In the genomic region with DNA sequence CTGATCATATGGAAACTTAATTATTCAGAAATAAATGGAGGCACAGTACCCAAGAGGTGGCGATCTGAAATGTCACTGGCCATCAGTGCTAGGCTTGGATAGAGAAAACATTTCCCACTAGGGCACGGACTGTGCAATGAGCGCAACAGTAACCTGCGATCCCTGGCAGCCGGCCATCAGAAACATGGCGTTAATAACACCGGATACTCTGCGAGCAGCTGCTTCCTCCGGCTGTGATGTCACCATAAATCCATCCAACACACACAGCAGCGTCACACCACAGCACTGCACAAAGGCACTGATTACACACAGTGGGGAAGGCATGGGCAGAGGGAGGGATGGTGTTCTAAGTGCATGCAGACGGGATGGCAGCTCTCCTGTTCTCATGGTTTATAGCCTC, we compare ENCODE assay signal across 8 mouse cellular contexts. TPM values are rescaled to one million over a fixed set of nuclear protein-coding genes. Genes with fewer than 3 reads are reported as not detected.
DNase-seq lines count a peak whose midpoint lies in the region; TF ChIP-seq lines count a peak whose summit lies in the region.

No protein-coding gene starts in this region.

- peak; percentile 99 for TF ChIP-seq EP300 in heart, adult 2 months (IDR thresholded peaks at IDR 0.05; ENCODE audit: insufficient read depth, low read depth, low read length)

- no peak overlapping the region for H3K9ac ChIP-seq in heart, adult 2 months (ENCODE audit: low read depth, low read length)

- peak; percentile 62 for TF ChIP-seq POLR2A in heart, adult 2 months (IDR thresholded peaks at IDR 0.05; ENCODE audit: insufficient read depth, low read depth, low read length)

- H3K27me3 ChIP-seq in C2C12 (ENCODE audit: control insufficient read depth, insufficient read depth, insufficient read length): no peaks in the 10 kb centered on the region
- H3K27me3 ChIP-seq in heart, adult 2 months (ENCODE audit: control insufficient read depth, insufficient read depth, low read length): no peaks in the 10 kb centered on the region

- H3K4me1 ChIP-seq in heart, adult 2 months (ENCODE audit: control insufficient read depth, insufficient read depth, low read length): peaks cover 49% of the 10 kb centered on the region

- H3ac ChIP-seq in C2C12 (ENCODE audit: control insufficient read depth, insufficient read length, low read depth): no peak overlapping the region

- TF ChIP-seq CTCF in C2C12 (IDR thresholded peaks at IDR 0.05; ENCODE audit: control insufficient read depth, insufficient read depth, insufficient read length): no peak
- no peak for TF ChIP-seq CTCF in heart, adult 2 months (IDR thresholded peaks at IDR 0.05)

- H3K79me3 ChIP-seq in C2C12 (ENCODE audit: low read depth): peaks cover 66% of the 10 kb centered on the region

- intact Hi-C loops in heart, adult 2 months (cut with DNase I): no loop called here

- peak overlapping the region; percentile 54 for H3K27ac ChIP-seq in heart, adult 2 months

- DNase-seq in brain, adult 2 months (ENCODE audit: low read depth, low spot score): peak; percentile 42
- peak; percentile 80 to 84 for DNase-seq in heart, adult 2 months
- peak; percentile 54 for DNase-seq in kidney, adult 11 months
- peak; percentile 86 for DNase-seq in lung, postnatal 36 days
- DNase-seq in urinary bladder, postnatal 10 days (ENCODE audit: low spot score): no peak
- DNase-seq in T-cell, adult 2 months (ENCODE audit: low spot score): no peak
- no peak for DNase-seq in urinary bladder, adult 18-20 months (ENCODE audit: low spot score in 2 of 2)

- peaks cover 90% of the 10 kb centered on the region for H3K79me2 ChIP-seq in C2C12 (ENCODE audit: control insufficient read depth, insufficient read depth)
- peaks cover 5% of the 10 kb centered on the region for H3K79me2 ChIP-seq in heart, adult 2 months (replicated peaks; ENCODE audit: control insufficient read depth, insufficient read depth, low read length)

- WGBS in heart, adult 2 months: 21% methylated on average over 11 of the region's 11 CpGs

- peaks cover 32% of the 10 kb centered on the region for H3K36me3 ChIP-seq in C2C12 (ENCODE audit: control insufficient read depth, insufficient read depth)
- H3K36me3 ChIP-seq in heart, adult 2 months (ENCODE audit: control insufficient read depth, insufficient read depth, low read length): no peaks in the 10 kb centered on the region; the same call in 1 of the 2 replicates

- no peak overlapping the region for H3K4me3 ChIP-seq in C2C12 (ENCODE audit: insufficient read depth, poor library complexity, severe bottlenecking)
- no peak overlapping the region for H3K4me3 ChIP-seq in heart, adult 2 months

TF ChIP-seq in C2C12, 6 proteins besides CTCF, POLR2A, EP300 and RAD21:
- no peak for TF ChIP-seq USF1 (IDR thresholded peaks at IDR 0.05; ENCODE audit: low read depth)
- peak; percentile 94 for TF ChIP-seq MYOD1 (IDR thresholded peaks at IDR 0.05; ENCODE audit: control insufficient read depth, insufficient read length, low read depth)
TF ChIP-seq in C2C12: peak in this region for 1.

RNA-seq across cellular contexts. Expression of gene Selplg, which starts 36.7 kb away (rescaled TPM):
- polyA plus RNA-seq in C2C12 (2012; fragmentation: generic; extraction: Trizol): 0.06 TPM
- total RNA-seq in heart, adult 2 months (2021): 1 to 10 TPM; 3.4 to 4.5 TPM
- 5.7 and 14.1 TPM in 2 replicates for polyA plus RNA-seq in heart, adult 2 months (2012; rRNA removed)

RNA-seq across cellular contexts. Expression of gene Coro1c, which starts 39.4 kb away (rescaled TPM):
- polyA plus RNA-seq in C2C12 (2012; fragmentation: generic; extraction: Trizol): 156 TPM
- total RNA-seq in heart, adult 2 months (2021): 10 to 100 TPM; 24.6 to 30.1 TPM
- 24.1 and 27.9 TPM in 2 replicates for polyA plus RNA-seq in heart, adult 2 months (2012; rRNA removed)

Comparison
In these comparisons a context has a peak if more than half of its experiments do, and no peak if none do; other contexts are left out.
1. DNase-seq: peak in brain, adult 2 months (single experiment), heart, adult 2 months (2 of 2), kidney, adult 11 months (single experiment) and lung, postnatal 36 days (single experiment); none in urinary bladder, postnatal 10 days (single experiment), T-cell, adult 2 months (single experiment) and urinary bladder, adult 18-20 months (0 of 2).